Mouse (Mus musculus): ENCODE measurements around the gene Chd4.

DNA sequence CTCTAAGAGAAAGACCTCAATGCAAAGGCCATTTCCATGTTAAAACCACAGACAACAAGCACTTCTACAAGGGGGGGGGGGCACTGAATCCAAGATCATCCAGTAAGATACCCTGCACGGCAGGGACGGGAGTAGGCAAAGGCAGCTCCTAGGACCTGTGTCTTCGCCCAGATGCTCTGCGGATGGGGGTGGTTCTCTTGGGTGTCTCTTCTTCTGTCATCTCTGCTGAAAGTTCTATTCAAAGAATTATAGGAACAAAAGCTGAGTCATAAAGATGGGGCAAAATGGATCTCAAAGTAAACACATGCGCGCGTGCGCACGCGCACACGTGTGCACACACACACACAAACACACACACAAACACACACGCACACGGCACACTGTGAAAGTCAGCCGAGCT is 72.3 kb downstream of the Chd4 start:
- TF ChIP-seq CTCF (conservative IDR thresholded peaks at IDR 0.05; ENCODE audit: low read length), result no peak
- no peak for TF ChIP-seq POU5F1 (IDR thresholded peaks at IDR 0.05; ENCODE audit: borderline replicate concordance, low read length)
